Mouse (Mus musculus) intestine, postnatal 0 days (tissue): ENCODE results near the gene Nipbl. TPM values are rescaled to one million over a fixed set of nuclear protein-coding genes. Genes with fewer than 3 reads are reported as not detected.
"Not testable (repeated sequence)": the region's sequence is repeated elsewhere in the genome, so short reads cannot be mapped to it uniquely, and the experiment has no call there.

ENCODE experiments used
- ATAC-seq: fragments of 200-750 bp; cut with Nextera tagmentation; 2 replicates; pipeline ENCODE4 v1.8.0; 2017; ENCODE audit warnings: mild to moderate bottlenecking, moderate TSS enrichment, moderate library complexity
- H3K27ac ChIP-seq: fragments of 300-500 bp; sonication (generic); 2 replicates; pipeline ENCODE4 v1.5.1; 2014; ENCODE audit warnings: mild to moderate bottlenecking, low read depth, low read length, moderate library complexity
- H3K27me3 ChIP-seq: fragments of 300-500 bp; sonication (generic); replicated peaks from 2 replicates; pipeline ENCODE4 v1.6.1; 2014; ENCODE audit warnings: low read length, mixed read lengths; ENCODE audit not compliant: control insufficient read depth, insufficient read depth
- H3K36me3 ChIP-seq: fragments of 300-500 bp; sonication (generic); 2 replicates; pipeline ENCODE4 v1.6.1; 2014; ENCODE audit warnings: mild to moderate bottlenecking, moderate library complexity; ENCODE audit not compliant: control insufficient read depth, insufficient read depth
- H3K4me1 ChIP-seq: fragments of 300-500 bp; sonication (generic); replicated peaks from 2 replicates; pipeline ENCODE4 v1.6.1; 2014; ENCODE audit warnings: antibody characterized with exemption, low read length, mixed read lengths; ENCODE audit not compliant: control insufficient read depth, insufficient read depth
- H3K4me2 ChIP-seq: fragments of 300-500 bp; sonication (generic); replicated peaks from 2 replicates; pipeline ENCODE4 v1.6.1; 2014; ENCODE audit warnings: low read depth, mild to moderate bottlenecking, moderate library complexity
- H3K4me3 ChIP-seq: fragments of 300-500 bp; sonication (generic); 2 replicates; pipeline ENCODE4 v1.5.1; 2014; ENCODE audit warnings: low read depth, low read length
- H3K9ac ChIP-seq: fragments of 300-500 bp; sonication (generic); 2 replicates; pipeline ENCODE4 v1.6.1; 2014; ENCODE audit warnings: mild to moderate bottlenecking, low read depth, low read length
- H3K9me3 ChIP-seq: fragments of 300-500 bp; sonication (generic); 2 replicates; pipeline ENCODE4 v1.6.1; 2016; ENCODE audit warnings: mixed run types; ENCODE audit not compliant: control insufficient read depth
- CTCF ChIP-seq: sonication (generic); IDR thresholded peaks from 2 replicates; pipeline ENCODE4 v1.5.1; 2016; ENCODE audit warnings: low read depth, mild to moderate bottlenecking, control low read depth, antibody characterized with exemption, moderate library complexity
- WGBS: fragments of 180-500 bp; shearing (Covaris S2); extraction: QIAGEN DNeasy Blood & Tissue Kit; methylation state at CpG from one replicate; pipeline ENCODE4 v1.1.7; 2014; 5-methylcytosine and 5-hydroxymethylcytosine counted together
- polyA plus RNA-seq: library from polyadenylated mRNA; unstranded; fragments of >200 nt; fragmentation: Nextera tagmentation; extraction: Ambion mirVana; gene quantifications from 2 replicates; pipeline ENCODE4 v1.2.1, GENCODE M21; 2015

Nipbl gene
- polyA plus RNA-seq, 1 experiment from 2014 or later = 9.3 TPM

GRCm38 (mm10) chr15:8294150-8294549 lies 150.1 kb downstream of the Nipbl start:
- H3K9ac ChIP-seq = no peak overlapping the region
- no peaks in the 10 kb centered on the region for H3K4me1 ChIP-seq
- 92% methylated on average over 6 of the region's 6 CpGs for WGBS
- peaks cover 59% of the 10 kb centered on the region for H3K36me3 ChIP-seq
- H3K4me2 ChIP-seq = no peak overlapping the region
- no peaks in the 10 kb centered on the region for H3K27me3 ChIP-seq
- H3K9me3 ChIP-seq = no peaks in the 10 kb centered on the region
- no peak for TF ChIP-seq CTCF
- no peak overlapping the region for H3K27ac ChIP-seq
- no peak overlapping the region for H3K4me3 ChIP-seq
- ATAC-seq = no peak

- Histone ChIP-seq H3K4me1 (no peaks in the 10 kb centered on the region), H3K27ac (no peak overlapping the region), H3K36me3 (peaks cover 41% of the 10 kb centered on the region), H3K9me3 (no peaks in the 10 kb centered on the region), H3K4me2 (no peak overlapping the region), H3K9ac (no peak overlapping the region), H3K27me3 (no peaks in the 10 kb centered on the region), H3K4me3 (no peak overlapping the region)
- ATAC-seq = 0 out of 2 replicates have a peak, but pooled peaks have one; percentile 40
- WGBS = 86% methylated on average over 14 of the region's 14 CpGs
- TF ChIP-seq CTCF = peak; percentile 27
These were observed 153.0 kb downstream of the Nipbl start for GRCm38 (mm10) chr15:8291251-8291650.

GRCm38 (mm10) chr15:8282155-8282554 lies 162.1 kb downstream of the Nipbl start:
- 73% methylated on average over 2 of the region's 2 CpGs for WGBS
- TF ChIP-seq CTCF = no peak

GRCm38 (mm10) chr15:8281701-8282100 lies 162.6 kb downstream of the Nipbl start:
- H3K36me3 ChIP-seq = no peaks in the 10 kb centered on the region
- no peak for TF ChIP-seq CTCF
- no peaks in the 10 kb centered on the region for H3K9me3 ChIP-seq
- H3K27ac ChIP-seq = no peak overlapping the region
- 69% methylated on average over 7 of the region's 7 CpGs for WGBS
- no peak for ATAC-seq
- H3K4me3 ChIP-seq = no peak overlapping the region
- no peak overlapping the region for H3K9ac ChIP-seq
- H3K4me2 ChIP-seq = no peak overlapping the region
- H3K4me1 ChIP-seq = no peaks in the 10 kb centered on the region
- H3K27me3 ChIP-seq = no peaks in the 10 kb centered on the region

More at GRCm38 (mm10) chr15:8282155-8282554, 162.1 kb downstream of the Nipbl start:
- no peak overlapping the region for H3K4me3 ChIP-seq
- no peaks in the 10 kb centered on the region for H3K4me1 ChIP-seq
- H3K9ac ChIP-seq = no peak overlapping the region
- H3K36me3 ChIP-seq = no peaks in the 10 kb centered on the region
- H3K9me3 ChIP-seq = no peaks in the 10 kb centered on the region
- no peak for ATAC-seq
- H3K4me2 ChIP-seq = no peak overlapping the region
- H3K27me3 ChIP-seq = no peaks in the 10 kb centered on the region
- no peak overlapping the region for H3K27ac ChIP-seq

- Histone ChIP-seq H3K36me3 (no peaks in the 10 kb centered on the region), H3K4me1 (no peaks in the 10 kb centered on the region), H3K4me2 (peak overlapping the region; percentile 76), H3K9me3 (no peaks in the 10 kb centered on the region), H3K9ac (0 out of 2 replicates have a peak overlapping the region, but pooled peaks have one; percentile 37), H3K4me3 (peak overlapping the region; percentile 42), H3K27me3 (no peaks in the 10 kb centered on the region), H3K27ac (no peak overlapping the region)
- no peak for TF ChIP-seq CTCF
- no peak for ATAC-seq
- 58% methylated on average over 20 of the region's 20 CpGs for WGBS
These were observed 164.2 kb downstream of the Nipbl start for GRCm38 (mm10) chr15:8279929-8280610.

GRCm38 (mm10) chr15:8279320-8279779 lies 164.9 kb downstream of the Nipbl start:
- peak; percentile 31 for ATAC-seq

GRCm38 (mm10) chr15:8277916-8278315 lies 166.3 kb downstream of the Nipbl start:
- H3K4me1 ChIP-seq, H3K27me3 ChIP-seq, H3K36me3 ChIP-seq, H3K9me3 ChIP-seq, H3K4me2 ChIP-seq, H3K9ac ChIP-seq, ATAC-seq, H3K4me3 ChIP-seq, H3K27ac ChIP-seq: not testable (repeated sequence)
- 92% methylated on average over 4 of the region's 4 CpGs for WGBS

More at GRCm38 (mm10) chr15:8279320-8279779, 164.9 kb downstream of the Nipbl start:
- Histone ChIP-seq H3K9me3 (no peaks in the 10 kb centered on the region), H3K36me3 (no peaks in the 10 kb centered on the region), H3K4me2 (peak overlapping the region; percentile 76), H3K9ac (no peak overlapping the region), H3K27me3 (no peaks in the 10 kb centered on the region), H3K4me1 (no peaks in the 10 kb centered on the region), H3K27ac (no peak overlapping the region), H3K4me3 (peak overlapping the region; percentile 42)
- WGBS = 27% methylated on average over 17 of the region's 17 CpGs
- TF ChIP-seq CTCF = no peak
